Mouse (Mus musculus) thymus, adult 2 months (tissue): Measurements from ENCODE around the gene Ston2. TPM values are rescaled to one million over a fixed set of nuclear protein-coding genes. Genes with fewer than 3 reads are reported as not detected.

Experiments used
- DNase-seq: peaks from one replicate; pipeline ENCODE4 v3.0.0; 2021
- H3K27ac ChIP-seq: fragments of 200-500 bp; 2 replicates; pipeline ENCODE4 v1.5.1; 2012; ENCODE audit warnings: low read length, control low read depth; ENCODE audit not compliant: control insufficient read depth, insufficient read depth
- H3K27me3 ChIP-seq: fragments of 200-500 bp; 2 replicates; pipeline ENCODE4 v1.6.1; 2012; ENCODE audit warnings: mild to moderate bottlenecking, low read length, moderate library complexity, mixed read lengths; ENCODE audit not compliant: control insufficient read depth, insufficient read depth
- H3K36me3 ChIP-seq: fragments of 200-500 bp; 2 replicates; pipeline ENCODE4 v1.6.1; 2012; ENCODE audit warnings: mild to moderate bottlenecking, low read length, moderate library complexity; ENCODE audit not compliant: control insufficient read depth, insufficient read depth
- H3K4me1 ChIP-seq: fragments of 200-500 bp; replicated peaks from 2 replicates; pipeline ENCODE4 v1.6.1; 2012; ENCODE audit warnings: low read length; ENCODE audit not compliant: control insufficient read depth, insufficient read depth
- H3K4me3 ChIP-seq: fragments of 200-500 bp; 2 replicates; pipeline ENCODE4 v1.5.1; 2012; ENCODE audit warnings: mild to moderate bottlenecking, low read length, control low read depth, moderate library complexity; ENCODE audit not compliant: control insufficient read depth, insufficient read depth
- CTCF ChIP-seq: fragments of 200-500 bp; IDR thresholded peaks from 2 replicates; pipeline ENCODE4 v1.5.1; 2012; ENCODE audit warnings: mild to moderate bottlenecking, control low read depth, low read length, moderate library complexity, borderline replicate concordance; ENCODE audit not compliant: control insufficient read depth, poor library complexity, insufficient read depth; ENCODE audit errors: extremely low read depth
- POLR2A ChIP-seq: fragments of 200-500 bp; IDR thresholded peaks from 2 replicates; pipeline ENCODE4 v1.6.1; 2012; ENCODE audit warnings: mild to moderate bottlenecking, low read length, control low read depth, moderate library complexity; ENCODE audit not compliant: control insufficient read depth, poor library complexity, insufficient read depth; ENCODE audit errors: extremely low read depth
- WGBS: fragments of 180-500 bp; shearing (Covaris S2); methylation state at CpG from one replicate; pipeline ENCODE4 v1.1.7; 2018; 5-methylcytosine and 5-hydroxymethylcytosine counted together
- polyA plus RNA-seq: library from polyadenylated mRNA; depleted of rRNA; stranded (reverse); fragments of >200 nt; gene quantifications from 2 replicates; pipeline ENCODE4 v1.2.3, GENCODE M21; 2012

The Ston2 gene
- polyA plus RNA-seq, 1 experiment = 17.5 TPM

DNA sequence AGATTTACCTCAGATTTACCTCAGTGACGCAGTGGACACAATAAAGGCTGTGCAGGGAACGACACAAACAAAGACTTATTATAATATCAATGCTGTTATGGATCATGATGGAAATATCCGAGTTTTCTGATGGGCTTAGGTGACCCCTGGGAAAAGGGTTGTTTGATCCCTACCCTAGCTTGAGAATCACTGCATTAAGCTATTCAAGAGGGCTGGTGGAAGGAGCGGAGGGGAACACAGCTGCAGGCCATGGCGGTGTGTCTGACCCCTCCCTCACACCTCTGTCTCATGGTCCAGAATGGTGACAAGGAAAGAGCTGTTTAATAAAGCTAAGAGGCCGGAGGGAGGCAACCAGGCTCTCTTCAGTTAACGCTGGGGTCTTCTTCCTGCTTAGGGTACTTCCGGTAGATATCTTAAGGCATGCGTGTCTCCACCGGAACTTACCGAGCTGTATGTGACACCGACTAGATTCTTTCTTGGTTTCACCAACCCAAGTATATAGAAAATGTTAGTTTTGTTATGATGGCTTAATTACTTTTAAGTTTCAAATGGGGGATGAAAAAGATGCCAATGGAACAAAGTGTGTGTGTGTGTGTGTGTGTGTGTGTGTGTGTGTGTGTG, 14.5 kb upstream of the Ston2 start:
- 93% methylated on average over 12 of the region's 12 CpGs for WGBS
- TF ChIP-seq POLR2A (no peak), CTCF (no peak)

DNA sequence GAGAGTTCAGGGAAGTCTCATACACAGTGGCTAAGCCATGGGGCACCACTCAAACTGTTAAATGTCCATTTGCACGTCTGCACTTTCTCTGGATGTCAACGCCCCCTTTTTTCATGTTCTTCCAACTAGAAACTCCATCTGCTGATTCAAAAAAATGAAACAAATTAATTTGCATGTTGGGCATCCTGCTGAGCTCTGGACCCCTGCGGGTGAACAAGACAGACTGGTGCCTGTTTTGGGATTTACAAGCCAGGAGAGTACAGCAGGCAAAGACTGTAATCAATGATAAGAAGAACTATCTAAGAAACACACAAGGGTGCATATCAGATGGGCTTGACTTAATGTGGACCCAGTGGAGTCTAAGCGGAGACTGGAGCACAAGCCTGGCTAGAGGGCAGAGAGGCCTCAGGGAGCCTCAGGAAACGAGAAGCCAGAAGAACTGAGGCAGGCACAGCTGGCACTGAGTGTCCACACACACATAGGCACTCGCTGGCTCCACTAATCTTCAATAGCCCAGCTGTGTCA, 12.7 kb upstream of the Ston2 start:
- H3K27ac ChIP-seq = no peak overlapping the region
- H3K27me3 ChIP-seq = no peaks in the 10 kb centered on the region
- no peaks in the 10 kb centered on the region for H3K36me3 ChIP-seq
- no peak overlapping the region for H3K4me3 ChIP-seq
- DNase-seq = no peak
- TF ChIP-seq CTCF = no peak
- no peak for TF ChIP-seq POLR2A
- WGBS = 86% methylated on average over 6 of the region's 6 CpGs
- no peaks in the 10 kb centered on the region for H3K4me1 ChIP-seq

More for the DNA sequence above, 14.5 kb upstream of the Ston2 start:
- Histone ChIP-seq H3K4me1 (no peaks in the 10 kb centered on the region), H3K27ac (no peak overlapping the region), H3K36me3 (no peaks in the 10 kb centered on the region), H3K27me3 (no peaks in the 10 kb centered on the region), H3K4me3 (no peak overlapping the region)
- no peak for DNase-seq

DNA sequence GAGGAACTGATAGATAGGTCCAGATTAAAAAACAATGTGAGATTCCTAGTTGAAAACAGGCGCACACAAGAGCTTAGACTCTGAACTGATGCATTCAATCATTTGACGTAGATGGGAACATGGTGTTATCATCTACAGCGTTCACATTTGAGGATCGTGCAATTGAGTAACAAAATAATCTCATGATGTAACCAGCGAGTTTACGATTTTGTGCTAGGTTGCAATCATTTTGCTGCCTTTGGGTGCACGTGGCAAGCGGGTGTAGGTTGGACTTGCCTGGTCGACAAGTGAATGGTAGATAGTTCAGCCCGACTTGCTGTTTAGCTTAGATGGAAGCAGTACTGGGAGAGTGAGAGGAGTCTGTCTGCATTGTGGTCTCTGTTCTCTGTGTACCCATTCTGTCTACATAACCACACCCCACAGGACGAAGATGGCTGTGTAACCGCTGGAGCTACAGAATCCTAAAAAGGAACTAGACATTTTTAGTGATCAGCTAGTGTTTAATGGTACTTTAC, 11.7 kb upstream of the Ston2 start:
- no peaks in the 10 kb centered on the region for H3K36me3 ChIP-seq
- no peak overlapping the region for H3K27ac ChIP-seq
- no peaks in the 10 kb centered on the region for H3K27me3 ChIP-seq
- no peak for TF ChIP-seq POLR2A
- no peak for TF ChIP-seq CTCF
- WGBS = 76% methylated on average over 12 of the region's 12 CpGs
- DNase-seq = no peak
- no peaks in the 10 kb centered on the region for H3K4me1 ChIP-seq
- no peak overlapping the region for H3K4me3 ChIP-seq

DNA sequence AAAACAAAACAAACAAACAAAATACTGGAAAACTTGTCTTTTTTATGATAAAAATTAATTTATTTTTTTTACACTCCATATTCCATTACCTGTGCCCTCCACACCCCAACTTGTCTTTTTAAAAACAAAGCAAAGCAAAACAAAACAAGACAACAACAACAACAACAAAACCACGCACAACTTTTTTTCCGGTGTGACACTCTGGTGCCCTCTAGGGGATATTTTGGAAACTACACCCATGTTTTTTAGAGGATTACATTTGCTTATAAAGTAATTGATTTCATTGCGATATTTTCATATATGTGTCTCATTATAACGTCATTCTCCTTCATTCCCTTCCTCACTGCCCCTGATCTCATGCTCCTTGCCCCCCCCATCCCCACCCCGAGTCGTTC, 11.2 kb upstream of the Ston2 start:
- WGBS = 18% methylated on average over 6 of the region's 6 CpGs
- DNase-seq = peak; percentile 25
- Histone ChIP-seq H3K4me3 (no peak overlapping the region), H3K4me1 (no peaks in the 10 kb centered on the region), H3K27me3 (no peaks in the 10 kb centered on the region), H3K36me3 (no peaks in the 10 kb centered on the region), H3K27ac (no peak overlapping the region)
- TF ChIP-seq POLR2A = no peak

DNA sequence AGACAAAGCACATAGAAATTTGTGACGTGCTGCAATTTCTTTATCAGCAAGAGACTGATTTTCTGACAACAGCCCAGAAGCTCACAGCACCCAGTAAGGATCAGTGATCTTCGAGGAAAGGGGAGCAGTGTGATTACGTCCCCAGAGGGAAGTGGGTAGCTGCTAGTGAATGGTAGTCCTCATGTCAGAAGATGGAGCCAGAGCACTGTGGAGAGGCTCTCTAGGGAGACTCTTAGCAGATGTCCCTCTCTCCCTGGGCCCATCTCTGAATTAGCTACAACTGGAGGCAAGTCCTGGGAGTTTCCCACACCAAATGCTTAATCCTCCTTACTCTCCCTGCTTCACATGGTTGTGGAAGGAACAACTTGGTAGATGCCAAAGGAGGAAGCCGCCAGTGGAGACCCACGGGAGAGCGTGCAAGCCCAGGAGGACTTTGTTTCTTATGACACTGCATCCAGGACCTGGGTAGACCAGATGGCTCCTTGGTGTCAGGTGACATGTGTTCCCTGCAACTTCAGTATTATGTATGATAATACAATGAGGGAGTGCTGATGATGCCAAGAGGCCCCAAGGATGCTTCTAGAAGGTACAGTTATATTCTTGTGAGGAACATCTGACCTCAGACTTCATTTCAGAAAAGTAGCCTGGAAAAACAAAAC, 10.7 kb upstream of the Ston2 start:
- Histone ChIP-seq H3K36me3 (no peaks in the 10 kb centered on the region), H3K4me1 (no peaks in the 10 kb centered on the region), H3K27me3 (no peaks in the 10 kb centered on the region), H3K4me3 (no peak overlapping the region), H3K27ac (no peak overlapping the region)
- DNase-seq = peak; percentile 21
- WGBS = 79% methylated on average over 6 of the region's 6 CpGs
- TF ChIP-seq POLR2A (no peak), CTCF (no peak)

DNA sequence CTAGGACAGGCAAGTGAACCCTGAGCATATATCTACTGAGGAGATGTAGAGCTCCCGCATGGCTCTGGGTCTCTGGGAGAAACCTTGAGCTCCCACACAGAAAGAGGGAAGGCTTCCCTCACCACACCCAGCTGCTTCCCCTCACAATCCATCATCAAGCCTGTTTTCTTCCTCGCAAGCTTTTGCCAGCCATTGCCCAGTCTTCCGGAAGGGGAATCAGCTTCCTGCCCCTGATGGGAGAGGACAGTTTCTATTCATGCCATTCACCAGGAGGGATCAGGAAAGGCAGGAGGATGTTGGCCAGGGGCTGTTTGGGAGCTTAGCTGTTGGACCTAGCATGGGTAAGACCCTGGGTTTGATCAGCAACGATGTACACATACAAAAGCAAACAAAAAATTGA, 8.6 kb upstream of the Ston2 start:
- Histone ChIP-seq H3K4me3 (no peak overlapping the region), H3K36me3 (no peaks in the 10 kb centered on the region), H3K4me1 (no peaks in the 10 kb centered on the region), H3K27ac (no peak overlapping the region), H3K27me3 (no peaks in the 10 kb centered on the region)
- no peak for DNase-seq
- no peak for TF ChIP-seq CTCF
- TF ChIP-seq POLR2A = no peak
- WGBS = 84% methylated on average over 4 of the region's 4 CpGs

DNA sequence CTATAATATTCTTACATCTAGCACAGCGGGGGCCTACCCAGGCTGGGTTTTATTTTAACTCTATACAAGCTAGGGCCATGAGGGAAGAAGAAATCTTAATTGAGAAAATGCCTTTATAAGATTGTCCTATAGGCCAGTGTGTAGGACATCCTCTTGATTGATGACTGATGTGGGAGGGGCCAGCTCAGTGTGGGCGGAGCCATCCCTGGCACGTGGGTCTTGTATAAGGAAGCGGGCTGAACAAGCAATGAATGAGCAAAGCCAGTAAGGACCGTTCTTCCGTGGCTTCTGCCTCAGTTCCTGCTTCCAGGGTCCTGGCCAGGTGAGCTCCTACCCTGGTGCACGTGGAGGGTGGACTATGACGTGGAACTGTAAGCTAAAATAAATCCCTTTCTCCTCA, 5.1 kb upstream of the Ston2 start:
- no peak overlapping the region for H3K27ac ChIP-seq
- no peak overlapping the region for H3K4me3 ChIP-seq
- no peaks in the 10 kb centered on the region for H3K4me1 ChIP-seq
- 89% methylated on average over 8 of the region's 8 CpGs for WGBS
- H3K27me3 ChIP-seq = no peaks in the 10 kb centered on the region
- no peaks in the 10 kb centered on the region for H3K36me3 ChIP-seq
- TF ChIP-seq CTCF = no peak
- no peak for TF ChIP-seq POLR2A
- DNase-seq = no peak
